Mouse (Mus musculus): ENCODE data around the gene Plekha6. TPM values are rescaled to one million over a fixed set of nuclear protein-coding genes. Genes with fewer than 3 reads are reported as not detected.

Plekha6 gene
- polyA plus RNA-seq, 1 experiment from 2014 or later, result 17.0 TPM

- H3K27me3 ChIP-seq (ENCODE audit: control insufficient read depth, insufficient read depth, low read length), result no peaks in the 10 kb centered on the region
- H3K36me3 ChIP-seq (ENCODE audit: control insufficient read depth, insufficient read depth, low read length), result no peaks in the 10 kb centered on the region
- WGBS, result 32% methylated on average over 10 of the region's 10 CpGs
- no peak overlapping the region for H3K9ac ChIP-seq (ENCODE audit: low read length)
- peaks cover 2% of the 10 kb centered on the region; the same call in 1 of the 2 replicates for H3K4me1 ChIP-seq (ENCODE audit: control insufficient read depth, insufficient read depth, low read length)
- H3K4me2 ChIP-seq, result no peak overlapping the region
- no peak overlapping the region for H3K4me3 ChIP-seq (ENCODE audit: low read depth, low read length)
- H3K27ac ChIP-seq (ENCODE audit: low read depth, low read length), result no peak overlapping the region
- H3K9me3 ChIP-seq (ENCODE audit: control insufficient read depth, low read length), result no peaks in the 10 kb centered on the region
- ATAC-seq (ENCODE audit: low FRiP score) (no peak), DNase-seq (ENCODE audit: low spot score, missing footprints) (no peak)
Observed at GRCm38 (mm10) chr1:133311946-133312345, 147.9 kb downstream of the Plekha6 start.

GRCm38 (mm10) chr1:133314364-133314763 is 150.4 kb downstream of the Plekha6 start:
- Histone ChIP-seq H3K4me3 (ENCODE audit: low read depth, low read length) (no peak overlapping the region), H3K4me2 (no peak overlapping the region), H3K4me1 (ENCODE audit: control insufficient read depth, insufficient read depth, low read length) (peaks cover 2% of the 10 kb centered on the region; the same call in 1 of the 2 replicates), H3K27ac (ENCODE audit: low read depth, low read length) (no peak overlapping the region), H3K9me3 (ENCODE audit: control insufficient read depth, low read length) (no peaks in the 10 kb centered on the region), H3K9ac (ENCODE audit: low read length) (no peak overlapping the region; the same call in 1 of the 2 replicates), H3K27me3 (ENCODE audit: control insufficient read depth, insufficient read depth, low read length) (no peaks in the 10 kb centered on the region), H3K36me3 (ENCODE audit: control insufficient read depth, insufficient read depth, low read length) (no peaks in the 10 kb centered on the region)
- WGBS, result 22% methylated on average over 8 of the region's 8 CpGs
- peak; percentile 92 for DNase-seq (ENCODE audit: low spot score, missing footprints)
- ATAC-seq (ENCODE audit: low FRiP score), result peak; percentile 50; the same call in 1 of the 2 replicates

- H3K4me3 ChIP-seq (ENCODE audit: low read depth, low read length), result no peak overlapping the region
- H3K4me1 ChIP-seq (ENCODE audit: control insufficient read depth, insufficient read depth, low read length), result peaks cover 2% of the 10 kb centered on the region; the same call in 1 of the 2 replicates
- no peak overlapping the region for H3K9ac ChIP-seq (ENCODE audit: low read length)
- H3K36me3 ChIP-seq (ENCODE audit: control insufficient read depth, insufficient read depth, low read length), result no peaks in the 10 kb centered on the region
- no peak overlapping the region for H3K4me2 ChIP-seq
- no peaks in the 10 kb centered on the region for H3K27me3 ChIP-seq (ENCODE audit: control insufficient read depth, insufficient read depth, low read length)
- H3K27ac ChIP-seq (ENCODE audit: low read depth, low read length), result no peak overlapping the region
- DNase-seq (ENCODE audit: low spot score, missing footprints) (no peak), ATAC-seq (ENCODE audit: low FRiP score) (no peak)
- WGBS, result 80% methylated on average over 6 of the region's 6 CpGs
- no peaks in the 10 kb centered on the region for H3K9me3 ChIP-seq (ENCODE audit: control insufficient read depth, low read length)
Observed at GRCm38 (mm10) chr1:133315775-133316174, 151.8 kb downstream of the Plekha6 start.

- Histone ChIP-seq H3K4me1 (ENCODE audit: control insufficient read depth, insufficient read depth, low read length) (peaks cover 2% of the 10 kb centered on the region; the same call in 1 of the 2 replicates), H3K4me2 (no peak overlapping the region), H3K9me3 (ENCODE audit: control insufficient read depth, low read length) (no peaks in the 10 kb centered on the region), H3K9ac (ENCODE audit: low read length) (no peak overlapping the region), H3K4me3 (ENCODE audit: low read depth, low read length) (no peak overlapping the region), H3K36me3 (ENCODE audit: control insufficient read depth, insufficient read depth, low read length) (no peaks in the 10 kb centered on the region), H3K27ac (ENCODE audit: low read depth, low read length) (no peak overlapping the region), H3K27me3 (ENCODE audit: control insufficient read depth, insufficient read depth, low read length) (no peaks in the 10 kb centered on the region)
- DNase-seq (ENCODE audit: low spot score, missing footprints), result no peak
- 84% methylated on average over 4 of the region's 4 CpGs for WGBS
- ATAC-seq (ENCODE audit: low FRiP score), result no peak
Observed at GRCm38 (mm10) chr1:133316577-133316976, 152.6 kb downstream of the Plekha6 start.

- Histone ChIP-seq H3K4me1 (ENCODE audit: control insufficient read depth, insufficient read depth, low read length) (no peaks in the 10 kb centered on the region; the same call in 1 of the 2 replicates), H3K27ac (ENCODE audit: low read depth, low read length) (no peak overlapping the region), H3K27me3 (ENCODE audit: control insufficient read depth, insufficient read depth, low read length) (no peaks in the 10 kb centered on the region), H3K9me3 (ENCODE audit: control insufficient read depth, low read length) (no peaks in the 10 kb centered on the region), H3K9ac (ENCODE audit: low read length) (no peak overlapping the region), H3K4me2 (no peak overlapping the region), H3K36me3 (ENCODE audit: control insufficient read depth, insufficient read depth, low read length) (no peaks in the 10 kb centered on the region), H3K4me3 (ENCODE audit: low read depth, low read length) (no peak overlapping the region)
- no peak for ATAC-seq (ENCODE audit: low FRiP score)
- no peak for DNase-seq (ENCODE audit: low spot score, missing footprints)
- 71% methylated on average over 1 of the region's 1 CpGs for WGBS
Observed at GRCm38 (mm10) chr1:133317149-133317548, 153.1 kb downstream of the Plekha6 start.

- Histone ChIP-seq H3K4me1 (ENCODE audit: control insufficient read depth, insufficient read depth, low read length) (no peaks in the 10 kb centered on the region), H3K36me3 (ENCODE audit: control insufficient read depth, insufficient read depth, low read length) (no peaks in the 10 kb centered on the region), H3K4me3 (ENCODE audit: low read depth, low read length) (no peak within 1 kb of the TSS), H3K9ac (ENCODE audit: low read length) (no peak within 1 kb of the TSS), H3K4me2 (no peak within 1 kb of the TSS), H3K9me3 (ENCODE audit: control insufficient read depth, low read length) (no peaks in the 10 kb centered on the region), H3K27me3 (ENCODE audit: control insufficient read depth, insufficient read depth, low read length) (no peaks in the 10 kb centered on the region), H3K27ac (ENCODE audit: low read depth, low read length) (no peak within 1 kb of the TSS)
- ATAC-seq (ENCODE audit: low FRiP score) (no peak), DNase-seq (ENCODE audit: low spot score, missing footprints) (no peak)
- 83% methylated on average over 13 of the region's 13 CpGs for WGBS
Observed at GRCm38 (mm10) chr1:133321267-133321925, 157.4 kb downstream of the Plekha6 start, which contains the start of gene Kiss1. TSS of gene Kiss1 (plus strand) at chr1:133321875.

- H3K36me3 ChIP-seq (ENCODE audit: control insufficient read depth, insufficient read depth, low read length), result no peaks in the 10 kb centered on the region
- ATAC-seq (ENCODE audit: low FRiP score) (no peak), DNase-seq (ENCODE audit: low spot score, missing footprints) (no peak)
- peaks cover 2% of the 10 kb centered on the region; the same call in 1 of the 2 replicates for H3K4me1 ChIP-seq (ENCODE audit: control insufficient read depth, insufficient read depth, low read length)
- H3K9ac ChIP-seq (ENCODE audit: low read length), result no peak overlapping the region
- no peak overlapping the region for H3K27ac ChIP-seq (ENCODE audit: low read depth, low read length)
- H3K27me3 ChIP-seq (ENCODE audit: control insufficient read depth, insufficient read depth, low read length), result no peaks in the 10 kb centered on the region
- WGBS, result 67% methylated on average over 5 of the region's 5 CpGs
- H3K9me3 ChIP-seq (ENCODE audit: control insufficient read depth, low read length), result no peaks in the 10 kb centered on the region
- no peak overlapping the region for H3K4me2 ChIP-seq
- H3K4me3 ChIP-seq (ENCODE audit: low read depth, low read length), result no peak overlapping the region
Observed at GRCm38 (mm10) chr1:133323333-133323732, 159.3 kb downstream of the Plekha6 start.

- Histone ChIP-seq H3K4me1 (ENCODE audit: control insufficient read depth, insufficient read depth, low read length) (peaks cover 15% of the 10 kb centered on the region), H3K27me3 (ENCODE audit: control insufficient read depth, insufficient read depth, low read length) (peaks cover 12% of the 10 kb centered on the region; the same call in 1 of the 2 replicates), H3K9ac (ENCODE audit: low read length) (no peak overlapping the region), H3K27ac (ENCODE audit: low read depth, low read length) (no peak overlapping the region), H3K36me3 (ENCODE audit: control insufficient read depth, insufficient read depth, low read length) (no peaks in the 10 kb centered on the region), H3K4me2 (no peak overlapping the region), H3K4me3 (ENCODE audit: low read depth, low read length) (no peak overlapping the region), H3K9me3 (ENCODE audit: control insufficient read depth, low read length) (no peaks in the 10 kb centered on the region)
- DNase-seq (ENCODE audit: low spot score, missing footprints) (no peak), ATAC-seq (ENCODE audit: low FRiP score) (no peak)
- WGBS, result 86% methylated on average over 8 of the region's 8 CpGs
Observed at GRCm38 (mm10) chr1:133325951-133326350, 161.9 kb downstream of the Plekha6 start.

- no peak for DNase-seq (ENCODE audit: low spot score, missing footprints)
- peaks cover 18% of the 10 kb centered on the region for H3K4me1 ChIP-seq (ENCODE audit: control insufficient read depth, insufficient read depth, low read length)
- H3K27me3 ChIP-seq (ENCODE audit: control insufficient read depth, insufficient read depth, low read length), result peaks cover 12% of the 10 kb centered on the region; the same call in 1 of the 2 replicates
- 61% methylated on average over 5 of the region's 5 CpGs for WGBS
- no peak overlapping the region for H3K4me3 ChIP-seq (ENCODE audit: low read depth, low read length)
- H3K9ac ChIP-seq (ENCODE audit: low read length), result no peak overlapping the region
- no peak overlapping the region for H3K27ac ChIP-seq (ENCODE audit: low read depth, low read length)
- no peak overlapping the region for H3K4me2 ChIP-seq
- no peaks in the 10 kb centered on the region for H3K9me3 ChIP-seq (ENCODE audit: control insufficient read depth, low read length)
- ATAC-seq (ENCODE audit: low FRiP score), result no peak
- H3K36me3 ChIP-seq (ENCODE audit: control insufficient read depth, insufficient read depth, low read length), result no peaks in the 10 kb centered on the region
Observed at GRCm38 (mm10) chr1:133327094-133327493, 163.1 kb downstream of the Plekha6 start.

Data from midbrain, embryonic 11.5 days (tissue).